10 mouse cellular contexts compared by ENCODE assay signal in genomic region chr1:69024858-69025257, GRCm38 (mm10).
DNase-seq lines count a peak whose midpoint lies in the region; ATAC-seq lines count a peak whose summit lies in the region.
"Had no signal": no experiment of that assay in that cellular context is flagged by ENCODE, and none has a peak within 500 bp of the region (broad histone marks: within the 10 kb centered on the region; RNA-seq: fewer than 3 reads in every experiment).

No protein-coding gene starts in this region.

- H3K9ac ChIP-seq in heart, embryonic 11.5 days (ENCODE audit: low read depth, low read length) = no peak overlapping the region
- H3K9ac ChIP-seq in forebrain, embryonic 12.5 days = no peak overlapping the region
- H3K9ac ChIP-seq in midbrain, embryonic 14.5 days (replicated peaks; ENCODE audit: low read length) = no peak overlapping the region

- ATAC-seq in heart, embryonic 11.5 days (replicated peaks; ENCODE audit: insufficient number of reproducible peaks, low FRiP score, low TSS enrichment) = no peak; the same call in 1 of the 2 replicates
- ATAC-seq in forebrain, embryonic 12.5 days (ENCODE audit: low FRiP score) = peak; percentile 56
- ATAC-seq in midbrain, embryonic 14.5 days (ENCODE audit: low FRiP score, low TSS enrichment) = peak; percentile 79; the same call in 1 of the 2 replicates

- intact Hi-C loops in heart, postnatal 36 days (cut with DNase I) = no loop called here

- peaks cover 5% of the 10 kb centered on the region for H3K4me1 ChIP-seq in heart, embryonic 11.5 days (ENCODE audit: control insufficient read depth, insufficient read depth, low read length)
- peaks cover 22% of the 10 kb centered on the region for H3K4me1 ChIP-seq in forebrain, embryonic 12.5 days
- peaks cover 23% of the 10 kb centered on the region for H3K4me1 ChIP-seq in midbrain, embryonic 14.5 days (ENCODE audit: control insufficient read depth, insufficient read depth, low read length)

- peak overlapping the region; percentile 12 for H3K4me2 ChIP-seq in heart, embryonic 11.5 days
- H3K4me2 ChIP-seq in forebrain, embryonic 12.5 days = no peak overlapping the region
- H3K4me2 ChIP-seq in midbrain, embryonic 14.5 days (ENCODE audit: low read length) = no peak overlapping the region

- DNase-seq in heart, postnatal 36 days = no peak
- peak; percentile 16 for DNase-seq in kidney, adult 18-20 months
- peak; percentile 61 for DNase-seq in midbrain, embryonic 14.5 days
- DNase-seq in ovary, postnatal 14 days (ENCODE audit: low spot score) = no peak
- DNase-seq in urinary bladder, adult 2 months (ENCODE audit: low spot score) = no peak
- no peak for DNase-seq in right cerebral cortex, postnatal 14 days
- DNase-seq: lung, postnatal 14 days had no signal

- peak overlapping the region; percentile 18 for H3K27ac ChIP-seq in heart, embryonic 11.5 days (ENCODE audit: low read depth, low read length)
- H3K27ac ChIP-seq in forebrain, embryonic 12.5 days = no peak overlapping the region
- H3K27ac ChIP-seq in midbrain, embryonic 14.5 days (replicated peaks; ENCODE audit: low read depth, low read length) = peak overlapping the region; percentile 56; the same call in 1 of the 2 replicates

- no peaks in the 10 kb centered on the region for H3K27me3 ChIP-seq in heart, embryonic 11.5 days (ENCODE audit: control insufficient read depth, insufficient read depth, low read length)
- peaks cover 18% of the 10 kb centered on the region for H3K27me3 ChIP-seq in forebrain, embryonic 12.5 days
- H3K27me3 ChIP-seq in midbrain, embryonic 14.5 days (ENCODE audit: control insufficient read depth, insufficient read depth, low read length) = no peaks in the 10 kb centered on the region

- H3K4me3 ChIP-seq in heart, embryonic 11.5 days (ENCODE audit: low read depth, low read length) = no peak overlapping the region
- H3K4me3 ChIP-seq in forebrain, embryonic 12.5 days (replicated peaks) = no peak overlapping the region
- H3K4me3 ChIP-seq in midbrain, embryonic 14.5 days (replicated peaks; ENCODE audit: low read depth, low read length) = no peak overlapping the region
- H3K4me3 ChIP-seq: erythroblast, embryonic 14.5 days had no signal

- H3K36me3 ChIP-seq in heart, embryonic 11.5 days (ENCODE audit: control insufficient read depth, insufficient read depth, low read length) = no peaks in the 10 kb centered on the region
- no peaks in the 10 kb centered on the region for H3K36me3 ChIP-seq in forebrain, embryonic 12.5 days (replicated peaks)
- H3K36me3 ChIP-seq in midbrain, embryonic 14.5 days (ENCODE audit: control insufficient read depth, insufficient read depth, low read length) = no peaks in the 10 kb centered on the region

- WGBS in heart, embryonic 11.5 days (ENCODE audit: insufficient replicate concordance) = 8% methylated on average over 3 of the region's 3 CpGs
- WGBS in forebrain, embryonic 12.5 days = 7% methylated on average over 3 of the region's 3 CpGs
- WGBS in midbrain, embryonic 14.5 days = 6% methylated on average over 3 of the region's 3 CpGs

- no peaks in the 10 kb centered on the region for H3K9me3 ChIP-seq in heart, embryonic 11.5 days (replicated peaks; ENCODE audit: control insufficient read depth, low read length)
- no peaks in the 10 kb centered on the region for H3K9me3 ChIP-seq in forebrain, embryonic 12.5 days
- H3K9me3 ChIP-seq in midbrain, embryonic 14.5 days (ENCODE audit: control insufficient read depth, low read length) = no peaks in the 10 kb centered on the region

Comparison
In these comparisons a context has a peak if more than half of its experiments do, and no peak if none do; other contexts are left out.
1. DNase-seq: peak in kidney, adult 18-20 months (single experiment) and midbrain, embryonic 14.5 days (single experiment); none in heart, postnatal 36 days (0 of 2), ovary, postnatal 14 days (single experiment), urinary bladder, adult 2 months (single experiment) and right cerebral cortex, postnatal 14 days (single experiment).